Mouse (Mus musculus) cerebellum, adult 2 months (tissue): ENCODE data around the gene Ldlrap1. TPM values are rescaled to one million over a fixed set of nuclear protein-coding genes. Genes with fewer than 3 reads are reported as not detected.
A peak's percentile ranks its signal among the peaks of the same experiment; 100 is the strongest.

Experiments
- DNase-seq, 2 experiments: peaks; one replicate each; pipeline ENCODE4 v3.0.0; 2021
- H3K27ac ChIP-seq: fragments of 200-500 bp; 2 replicates; pipeline ENCODE4 v1.5.1; 2012; ENCODE audit warnings: low read length, control low read depth, inconsistent platforms; ENCODE audit not compliant: insufficient read depth
- H3K27me3 ChIP-seq: fragments of 200-500 bp; 2 replicates; pipeline ENCODE4 v1.6.1; 2012; ENCODE audit warnings: inconsistent platforms, mild to moderate bottlenecking, low read length, moderate library complexity; ENCODE audit not compliant: control insufficient read depth, insufficient read depth
- H3K4me1 ChIP-seq: fragments of 200-500 bp; 2 replicates; pipeline ENCODE4 v1.6.1; 2011; ENCODE audit warnings: low read length; ENCODE audit not compliant: control insufficient read depth, insufficient read depth
- H3K4me3 ChIP-seq: fragments of 200-500 bp; replicated peaks from 2 replicates; pipeline ENCODE3; 2011; ENCODE audit warnings: mild to moderate bottlenecking, low read depth, low read length, control low read depth; ENCODE audit not compliant: insufficient read depth
- CTCF ChIP-seq: fragments of 200-500 bp; IDR thresholded peaks from 2 replicates; pipeline ENCODE4 v1.5.1; 2011; ENCODE audit warnings: low read depth, mild to moderate bottlenecking, control low read depth, low read length, moderate library complexity, borderline replicate concordance; ENCODE audit not compliant: insufficient read depth
- POLR2A ChIP-seq: fragments of 200-500 bp; IDR thresholded peaks from 2 replicates; pipeline ENCODE4 v1.6.1; 2011; ENCODE audit warnings: low read length, control low read depth, borderline replicate concordance; ENCODE audit not compliant: insufficient read depth
- WGBS: fragments of 180-500 bp; shearing (Covaris S2); methylation state at CpG from one replicate; pipeline ENCODE4 v1.1.7; 2018; 5-methylcytosine and 5-hydroxymethylcytosine counted together
- polyA plus RNA-seq: library from polyadenylated mRNA; depleted of rRNA; stranded (reverse); fragments of >200 nt; gene quantifications from 2 replicates; pipeline ENCODE4 v1.2.3, GENCODE M21; 2012

Gene Ldlrap1
- polyA plus RNA-seq, 1 experiment, result 16.0 TPM

DNA sequence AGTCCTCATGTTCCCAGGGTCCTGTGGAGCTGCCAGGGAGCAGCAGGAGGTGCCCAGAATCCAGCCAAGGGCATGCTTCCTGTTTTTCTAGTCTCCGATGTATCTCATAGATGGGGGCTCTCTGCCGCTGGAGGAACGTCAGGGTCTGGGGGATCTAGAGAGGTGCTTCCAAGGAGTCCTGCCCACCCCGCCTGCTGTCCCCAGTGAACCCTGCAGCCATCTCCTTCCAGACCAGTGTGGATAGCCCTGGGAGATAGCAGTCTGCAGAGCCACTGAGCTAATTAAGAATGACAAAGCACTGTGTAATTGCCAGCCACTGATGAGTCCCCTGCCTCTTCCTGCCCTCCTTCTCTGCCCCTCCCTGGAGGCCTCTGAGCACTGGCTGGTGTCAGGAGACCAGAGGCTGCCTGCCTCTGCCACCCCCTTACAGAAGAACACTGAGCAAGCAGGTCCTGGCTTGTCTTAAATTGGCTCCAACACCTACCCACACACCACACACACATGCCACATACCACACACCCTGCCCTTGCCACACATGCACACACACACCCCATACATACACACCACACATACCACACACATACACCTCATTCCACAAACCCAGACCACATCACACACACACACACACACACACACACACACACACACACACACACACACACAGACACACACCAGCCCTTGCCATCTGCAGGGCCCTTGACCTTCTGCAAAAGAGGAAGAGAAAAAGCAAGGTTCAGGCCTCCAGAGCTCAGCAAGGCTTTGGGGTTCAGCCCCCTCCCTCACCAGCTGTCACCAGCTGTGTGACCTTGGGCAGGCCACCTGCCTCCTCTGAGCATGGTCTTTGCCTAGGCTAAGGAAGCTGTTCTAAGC, 5.2 kb upstream of the Ldlrap1 start:
- H3K27ac ChIP-seq, result peak overlapping the region; percentile 20
- DNase-seq, result peak; percentile 53 to 58
- H3K27me3 ChIP-seq, result no peaks in the 10 kb centered on the region
- WGBS, result 22% methylated on average over 4 of the region's 4 CpGs
- peaks cover 36% of the 10 kb centered on the region for H3K4me1 ChIP-seq
- no peak for TF ChIP-seq POLR2A
- no peak for TF ChIP-seq CTCF
- no peak overlapping the region for H3K4me3 ChIP-seq

DNA sequence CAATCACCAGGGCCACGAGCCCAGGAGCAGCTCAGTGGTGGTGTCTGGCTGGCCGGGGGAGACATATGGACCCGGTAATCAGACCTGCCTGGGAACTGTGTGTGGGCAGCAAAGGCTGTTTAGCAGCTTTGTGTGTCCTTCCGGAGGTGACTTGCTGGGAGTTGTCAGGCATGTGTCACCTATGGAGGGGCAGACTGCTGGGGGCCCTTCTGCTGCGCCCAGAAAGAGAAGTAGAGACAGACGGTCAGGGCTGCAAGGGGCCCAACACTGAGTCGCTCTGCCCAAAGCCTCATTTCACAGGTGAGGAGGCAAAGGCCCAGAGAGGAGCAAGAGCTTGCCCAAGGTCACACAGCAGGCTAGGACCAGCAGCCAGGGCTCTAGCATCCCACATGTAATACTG, 2.1 kb upstream of the Ldlrap1 start:
- WGBS, result 14% methylated on average over 7 of the region's 7 CpGs
- Histone ChIP-seq H3K4me1 (peaks cover 36% of the 10 kb centered on the region), H3K27me3 (no peaks in the 10 kb centered on the region), H3K27ac (peak overlapping the region; percentile 89), H3K4me3 (no peak overlapping the region)
- TF ChIP-seq POLR2A, result no peak
- no peak for TF ChIP-seq CTCF
- DNase-seq, result peak; percentile 81 to 92

DNA sequence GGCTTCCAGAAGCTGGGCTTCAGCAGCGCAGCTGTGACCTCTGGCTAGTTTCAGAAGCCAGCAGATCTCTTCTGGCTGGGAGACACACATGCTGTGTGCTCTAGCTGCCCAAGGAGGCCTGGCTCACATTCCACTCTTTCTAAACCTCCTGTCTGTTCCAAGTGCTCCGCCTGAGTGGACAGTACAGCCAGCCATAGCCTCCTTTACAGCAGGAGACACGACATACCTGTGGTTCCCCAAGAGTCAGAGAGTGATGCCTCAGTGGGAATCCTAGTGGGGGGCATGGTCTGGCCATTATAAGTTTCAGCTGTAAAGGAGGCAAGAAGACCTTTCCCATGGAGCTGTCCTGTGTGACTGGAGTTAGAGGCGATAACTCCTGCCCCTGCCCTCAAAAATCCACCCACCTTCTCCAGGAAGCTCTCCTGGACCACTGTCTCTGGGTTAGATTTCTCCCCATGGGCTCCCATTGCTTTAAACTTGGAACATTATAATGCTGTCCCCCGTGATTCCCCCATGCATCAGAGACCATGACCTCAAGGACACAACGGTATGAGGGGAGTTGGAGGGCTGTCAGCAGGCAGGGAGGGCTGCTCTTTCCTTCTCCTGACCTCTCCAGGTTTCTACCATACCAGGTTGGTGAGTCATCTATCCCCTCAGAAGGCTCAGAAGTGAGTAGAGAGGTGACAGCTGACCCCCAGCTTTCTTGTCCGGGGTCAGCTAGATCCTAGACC, 1.4 kb upstream of the Ldlrap1 start:
- 18% methylated on average over 7 of the region's 7 CpGs for WGBS
- Histone ChIP-seq H3K27ac (peak overlapping the region; percentile 80), H3K27me3 (no peaks in the 10 kb centered on the region), H3K4me3 (no peak overlapping the region), H3K4me1 (peaks cover 40% of the 10 kb centered on the region)
- peak; percentile 65 to 72 for DNase-seq
- TF ChIP-seq CTCF (no peak), POLR2A (no peak)

DNA sequence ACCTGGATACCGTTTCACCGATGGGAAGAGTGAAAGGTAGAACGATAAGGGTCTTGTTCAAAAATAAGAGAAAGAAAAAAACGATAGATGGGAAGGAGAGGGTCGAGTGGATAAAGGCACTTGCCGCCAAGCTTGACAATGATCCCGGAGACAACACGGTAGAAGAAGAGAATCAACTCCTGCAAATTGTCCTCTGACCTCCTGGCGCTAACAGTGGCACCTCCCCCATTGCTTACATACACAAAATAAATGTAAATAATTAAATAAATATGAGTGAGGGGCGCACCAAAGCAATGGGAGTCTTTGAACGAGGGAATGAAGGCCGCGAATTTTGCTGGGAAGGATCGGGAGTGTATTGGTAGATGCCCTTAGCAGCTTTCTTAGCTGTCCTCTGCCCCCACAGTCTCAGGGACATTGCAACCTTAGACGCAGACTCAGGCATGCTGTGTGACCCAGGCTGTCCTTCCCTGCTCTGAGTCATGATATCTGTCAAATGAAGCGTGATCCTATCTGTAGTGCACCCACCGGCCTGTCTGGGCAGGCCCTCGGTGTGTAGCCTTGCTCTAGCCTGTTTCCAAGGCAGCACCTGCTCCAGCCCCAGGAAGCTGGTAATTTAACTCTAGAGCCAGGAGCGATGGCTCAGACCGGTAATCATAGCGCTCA, 533 bp upstream of the Ldlrap1 start:
- Histone ChIP-seq H3K27me3 (no peaks in the 10 kb centered on the region), H3K27ac (peak overlapping the region; percentile 80), H3K4me3 (peak overlapping the region; percentile 71), H3K4me1 (peaks cover 43% of the 10 kb centered on the region)
- WGBS, result 4% methylated on average over 21 of the region's 21 CpGs
- DNase-seq, result peak; percentile 79 to 89
- TF ChIP-seq CTCF (no peak), POLR2A (no peak)

DNA sequence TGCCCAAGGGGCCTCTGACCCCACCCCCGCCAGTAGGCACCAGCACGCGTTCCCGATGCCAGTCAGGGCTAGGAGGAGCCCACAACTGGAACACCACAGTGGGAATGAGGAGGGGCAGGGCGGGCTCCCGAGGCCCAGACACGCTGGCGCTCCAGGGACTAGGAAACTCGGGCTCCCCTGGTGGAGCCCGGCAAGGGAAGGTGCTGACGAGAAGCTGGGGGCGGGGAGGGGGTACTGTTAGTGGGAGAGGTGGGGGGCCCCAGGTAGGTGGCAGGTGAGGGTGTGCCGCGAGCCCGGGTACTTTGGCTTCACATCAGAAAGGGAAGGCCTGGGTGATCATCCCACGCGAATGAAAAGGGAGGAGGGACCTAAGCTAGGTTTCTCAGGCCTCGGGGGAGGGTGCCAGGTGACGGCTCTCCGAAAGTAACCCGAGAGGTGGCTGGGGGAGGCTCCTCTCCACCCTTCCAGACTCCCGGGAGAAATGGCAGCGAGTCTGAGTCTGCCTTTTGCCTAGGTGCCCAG, 859 bp downstream of the Ldlrap1 start:
- TF ChIP-seq CTCF (no peak), POLR2A (no peak)
- Histone ChIP-seq H3K27ac (peak overlapping the region; percentile 49), H3K27me3 (no peaks in the 10 kb centered on the region), H3K4me1 (peaks cover 35% of the 10 kb centered on the region), H3K4me3 (peak overlapping the region; percentile 71)
- peak; percentile 62 to 67 for DNase-seq
- 3% methylated on average over 23 of the region's 23 CpGs for WGBS

DNA sequence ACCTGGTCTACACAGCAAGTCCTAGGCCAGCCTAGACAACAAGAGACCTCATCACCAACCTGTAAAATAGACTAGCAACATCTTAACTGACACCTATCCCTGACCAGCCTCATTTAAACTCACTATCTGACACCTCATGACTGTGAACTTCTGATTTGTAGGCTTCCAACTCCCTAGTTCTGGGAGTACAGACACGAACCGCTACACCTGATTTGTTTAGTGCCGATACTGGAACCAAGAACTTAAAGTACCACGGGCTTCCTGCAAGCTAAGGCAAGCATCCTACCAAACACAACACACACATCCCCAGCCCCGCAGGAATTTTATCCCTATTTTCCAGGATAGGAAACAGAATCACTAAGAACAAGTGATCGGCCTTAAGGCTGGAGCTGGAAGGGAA, 1.5 kb downstream of the Ldlrap1 start:
- Histone ChIP-seq H3K4me1 (peaks cover 29% of the 10 kb centered on the region), H3K4me3 (peak overlapping the region; percentile 71), H3K27me3 (no peaks in the 10 kb centered on the region), H3K27ac (no peak overlapping the region)
- WGBS, result 46% methylated on average over 6 of the region's 6 CpGs
- TF ChIP-seq CTCF (no peak), POLR2A (no peak)
- DNase-seq, result no peak

DNA sequence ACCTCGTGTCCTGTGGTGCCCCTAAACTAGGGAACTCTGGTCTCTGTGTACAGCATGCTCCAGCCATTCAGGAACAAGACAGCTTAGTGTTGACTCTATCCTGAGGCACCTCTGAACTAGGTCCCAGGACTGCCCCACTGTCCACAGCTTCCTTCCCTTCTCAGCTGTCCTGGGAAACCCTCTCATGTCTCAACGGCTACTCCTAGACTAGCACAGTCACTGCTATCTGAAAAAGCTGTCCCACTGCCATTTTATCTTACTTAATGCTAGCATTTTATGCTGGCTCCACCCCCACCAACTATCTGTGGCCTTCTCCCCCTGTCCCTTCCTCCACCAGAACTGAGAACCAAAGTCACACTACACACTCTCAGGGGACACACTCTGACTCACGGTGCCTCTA, 3.5 kb downstream of the Ldlrap1 start:
- Histone ChIP-seq H3K27ac (no peak overlapping the region), H3K4me3 (no peak overlapping the region), H3K27me3 (no peaks in the 10 kb centered on the region), H3K4me1 (peaks cover 31% of the 10 kb centered on the region)
- DNase-seq, result no peak
- 60% methylated on average over 3 of the region's 3 CpGs for WGBS
- no peak for TF ChIP-seq POLR2A
- TF ChIP-seq CTCF, result no peak
